Mouse (Mus musculus): ENCODE measurements around the gene Gm43518. TPM values are rescaled to one million over a fixed set of nuclear protein-coding genes. Genes with fewer than 3 reads are reported as not detected.
A peak's percentile ranks its signal among the peaks of the same experiment; 100 is the strongest.

Gm43518 gene
- polyA plus RNA-seq, 1 experiment from 2014 or later = 0.95 TPM

GRCm38 (mm10) chr5:123974616-123975111 lies 47.4 kb downstream of the Gm43518 start:
- no peaks in the 10 kb centered on the region; the same call in 1 of the 2 replicates for H3K4me1 ChIP-seq (ENCODE audit: insufficient read depth)
- WGBS = 22% methylated on average over 11 of the region's 11 CpGs
- H3K27me3 ChIP-seq (ENCODE audit: insufficient read depth, low read length) = peaks cover 23% of the 10 kb centered on the region
- H3K36me3 ChIP-seq (ENCODE audit: insufficient read depth) = no peaks in the 10 kb centered on the region
- TF ChIP-seq CTCF (IDR thresholded peaks at IDR 0.05; ENCODE audit: low read depth) = no peak
- H3K27ac ChIP-seq (ENCODE audit: low read depth) = no peak overlapping the region
- DNase-seq (no peak), ATAC-seq (ENCODE audit: insufficient read depth) (no peak)
- H3K4me2 ChIP-seq = peak overlapping the region; percentile 94
- no peak overlapping the region for H3K9ac ChIP-seq
- H3K9me3 ChIP-seq (ENCODE audit: low read depth, low read length) = no peaks in the 10 kb centered on the region
- H3K4me3 ChIP-seq (ENCODE audit: low read depth, low read length) = peak overlapping the region; percentile 71

GRCm38 (mm10) chr5:123975668-123976180 lies 48.5 kb downstream of the Gm43518 start:
- no peak for TF ChIP-seq CTCF (IDR thresholded peaks at IDR 0.05; ENCODE audit: low read depth)
- H3K4me3 ChIP-seq (ENCODE audit: low read depth, low read length) = no peak overlapping the region
- no peaks in the 10 kb centered on the region for H3K9me3 ChIP-seq (ENCODE audit: low read depth, low read length)
- H3K27me3 ChIP-seq (ENCODE audit: insufficient read depth, low read length) = peaks cover 23% of the 10 kb centered on the region
- peak overlapping the region; percentile 94 for H3K4me2 ChIP-seq
- peak overlapping the region; percentile 28; the same call in 1 of the 2 replicates for H3K27ac ChIP-seq (ENCODE audit: low read depth)
- H3K9ac ChIP-seq = no peak overlapping the region
- no peaks in the 10 kb centered on the region; the same call in 1 of the 2 replicates for H3K4me1 ChIP-seq (ENCODE audit: insufficient read depth)
- no peaks in the 10 kb centered on the region for H3K36me3 ChIP-seq (ENCODE audit: insufficient read depth)
- DNase-seq (no peak), ATAC-seq (ENCODE audit: insufficient read depth) (no peak)
- WGBS = 41% methylated on average over 6 of the region's 6 CpGs

GRCm38 (mm10) chr5:123977231-123977630 lies 50.0 kb downstream of the Gm43518 start:
- Histone ChIP-seq H3K4me2 (no peak overlapping the region), H3K36me3 (ENCODE audit: insufficient read depth) (no peaks in the 10 kb centered on the region), H3K27ac (ENCODE audit: low read depth) (no peak overlapping the region), H3K9me3 (ENCODE audit: low read depth, low read length) (no peaks in the 10 kb centered on the region), H3K4me3 (ENCODE audit: low read depth, low read length) (no peak overlapping the region), H3K9ac (no peak overlapping the region), H3K4me1 (ENCODE audit: insufficient read depth) (no peaks in the 10 kb centered on the region; the same call in 1 of the 2 replicates), H3K27me3 (ENCODE audit: insufficient read depth, low read length) (peaks cover 18% of the 10 kb centered on the region)
- 31% methylated on average over 3 of the region's 3 CpGs for WGBS
- ATAC-seq (ENCODE audit: insufficient read depth) (no peak), DNase-seq (no peak)
- no peak for TF ChIP-seq CTCF (IDR thresholded peaks at IDR 0.05; ENCODE audit: low read depth)

DNA sequence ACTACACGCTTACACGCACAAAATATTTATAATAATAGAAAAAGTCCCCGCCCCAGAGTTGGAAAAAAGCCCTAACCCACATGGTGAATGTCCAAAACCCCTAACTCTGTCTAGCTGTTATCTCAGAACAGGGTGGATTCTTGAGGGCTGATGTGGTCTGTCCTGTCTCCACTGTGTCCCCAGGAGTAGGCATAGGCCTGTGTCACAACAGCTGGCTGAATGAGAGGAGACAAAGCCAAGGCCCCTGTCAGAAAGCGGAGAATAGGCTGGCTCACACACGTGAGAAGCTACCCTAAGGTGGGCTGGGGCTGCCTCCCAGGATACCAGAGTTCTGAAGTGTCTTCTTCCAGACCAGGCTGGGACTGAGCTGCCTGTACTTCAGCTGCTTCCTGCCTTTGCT lies 50.9 kb downstream of the Gm43518 start:
- H3K9me3 ChIP-seq (ENCODE audit: low read depth, low read length) = no peaks in the 10 kb centered on the region
- no peak for DNase-seq
- no peak overlapping the region for H3K4me3 ChIP-seq (ENCODE audit: low read depth, low read length)
- H3K4me2 ChIP-seq = no peak overlapping the region
- no peak for ATAC-seq (ENCODE audit: insufficient read depth)
- peaks cover 15% of the 10 kb centered on the region for H3K27me3 ChIP-seq (ENCODE audit: insufficient read depth, low read length)
- no peak overlapping the region for H3K27ac ChIP-seq (ENCODE audit: low read depth)
- H3K36me3 ChIP-seq (ENCODE audit: insufficient read depth) = no peaks in the 10 kb centered on the region
- TF ChIP-seq CTCF (IDR thresholded peaks at IDR 0.05; ENCODE audit: low read depth) = no peak
- H3K4me1 ChIP-seq (ENCODE audit: insufficient read depth) = no peaks in the 10 kb centered on the region; the same call in 1 of the 2 replicates
- WGBS = 81% methylated on average over 5 of the region's 5 CpGs
- H3K9ac ChIP-seq = no peak overlapping the region

- Histone ChIP-seq H3K27ac (ENCODE audit: low read depth) (no peak overlapping the region), H3K4me2 (no peak overlapping the region), H3K4me3 (ENCODE audit: low read depth, low read length) (no peak overlapping the region), H3K4me1 (ENCODE audit: insufficient read depth) (no peaks in the 10 kb centered on the region; the same call in 1 of the 2 replicates), H3K9me3 (ENCODE audit: low read depth, low read length) (no peaks in the 10 kb centered on the region), H3K36me3 (ENCODE audit: insufficient read depth) (no peaks in the 10 kb centered on the region), H3K9ac (no peak overlapping the region), H3K27me3 (ENCODE audit: insufficient read depth, low read length) (peaks cover 10% of the 10 kb centered on the region; the same call in 1 of the 2 replicates)
- ATAC-seq (ENCODE audit: insufficient read depth) (no peak), DNase-seq (no peak)
- 67% methylated on average over 18 of the region's 18 CpGs for WGBS
- TF ChIP-seq CTCF (IDR thresholded peaks at IDR 0.05; ENCODE audit: low read depth) = no peak
Measured at GRCm38 (mm10) chr5:123979221-123979979, 52.2 kb downstream of the Gm43518 start.

GRCm38 (mm10) chr5:123979980-123980369 lies 52.8 kb downstream of the Gm43518 start:
- no peak overlapping the region for H3K27ac ChIP-seq (ENCODE audit: low read depth)
- H3K4me1 ChIP-seq (ENCODE audit: insufficient read depth) = no peaks in the 10 kb centered on the region
- peaks cover 4% of the 10 kb centered on the region; the same call in 1 of the 2 replicates for H3K27me3 ChIP-seq (ENCODE audit: insufficient read depth, low read length)
- ATAC-seq (ENCODE audit: insufficient read depth) (no peak), DNase-seq (no peak)
- H3K4me2 ChIP-seq = no peak overlapping the region
- H3K4me3 ChIP-seq (ENCODE audit: low read depth, low read length) = no peak overlapping the region
- H3K36me3 ChIP-seq (ENCODE audit: insufficient read depth) = no peaks in the 10 kb centered on the region
- H3K9me3 ChIP-seq (ENCODE audit: low read depth, low read length) = no peaks in the 10 kb centered on the region
- H3K9ac ChIP-seq = no peak overlapping the region
- no peak for TF ChIP-seq CTCF (IDR thresholded peaks at IDR 0.05; ENCODE audit: low read depth)
- 45% methylated on average over 4 of the region's 4 CpGs for WGBS

DNA sequence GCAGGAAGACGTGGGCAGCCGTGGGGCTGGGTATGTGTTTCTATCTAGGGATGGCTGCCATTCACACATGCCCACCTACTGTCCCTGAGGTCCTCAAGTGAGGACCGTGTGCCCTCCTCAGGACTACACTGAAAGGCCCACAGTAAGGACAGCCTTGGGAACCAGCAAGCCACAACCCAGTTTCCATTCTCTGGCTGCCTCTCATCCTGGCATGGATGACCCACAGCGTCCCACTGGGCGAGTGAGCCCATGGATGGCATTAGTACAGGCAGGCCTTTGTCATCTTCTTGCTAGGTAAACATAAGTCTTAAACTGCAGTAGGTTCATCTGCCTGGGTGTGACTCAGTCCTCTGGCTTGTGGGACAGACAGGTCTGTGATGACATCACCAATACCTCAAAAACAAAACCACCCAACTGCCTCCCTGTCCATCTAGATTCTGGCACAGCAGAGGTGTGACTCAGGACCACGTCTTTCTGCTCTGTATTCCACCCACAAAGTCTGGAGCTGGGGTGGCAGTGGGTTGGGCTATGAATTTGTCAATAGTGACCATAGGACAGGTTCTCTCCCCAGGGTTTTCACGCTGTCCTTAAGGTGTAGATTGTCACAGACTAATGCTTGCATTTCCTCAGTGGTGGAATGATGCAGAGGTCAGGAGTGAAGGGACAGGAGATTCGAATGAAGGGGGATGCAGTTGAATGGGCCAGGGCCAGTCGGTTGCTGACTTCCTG lies 53.5 kb downstream of the Gm43518 start:
- DNase-seq (no peak), ATAC-seq (ENCODE audit: insufficient read depth) (no peak)
- H3K36me3 ChIP-seq (ENCODE audit: insufficient read depth) = no peaks in the 10 kb centered on the region
- H3K27me3 ChIP-seq (ENCODE audit: insufficient read depth, low read length) = 0 out of 2 replicates have a peak, but pooled peaks cover 3% of the 10 kb centered on the region
- no peak for TF ChIP-seq CTCF (IDR thresholded peaks at IDR 0.05; ENCODE audit: low read depth)
- H3K4me3 ChIP-seq (ENCODE audit: low read depth, low read length) = no peak overlapping the region
- no peaks in the 10 kb centered on the region for H3K9me3 ChIP-seq (ENCODE audit: low read depth, low read length)
- no peak overlapping the region for H3K27ac ChIP-seq (ENCODE audit: low read depth)
- no peak overlapping the region for H3K9ac ChIP-seq
- no peak overlapping the region for H3K4me2 ChIP-seq
- H3K4me1 ChIP-seq (ENCODE audit: insufficient read depth) = no peaks in the 10 kb centered on the region
- WGBS = 71% methylated on average over 9 of the region's 9 CpGs

Measured in lung, embryonic 14.5 days (tissue).